Mouse (Mus musculus) gastrocnemius, postnatal 25 days (tissue): Measurements from ENCODE around the gene Lzic. TPM values are rescaled to one million over a fixed set of nuclear protein-coding genes. Genes with fewer than 3 reads are reported as not detected.

Experiments
- DNase-seq: peaks from one replicate; pipeline ENCODE4 v3.0.0; 2022
- microRNA-seq, 2 experiments: library from miRNA; unstranded; fragments of <30 nt; microRNA quantifications; one replicate each; pipeline ENCODE4 v1.2.0; 2021; ENCODE audit warnings: borderline replicate concordance in 2 of 2
- total RNA-seq, 2 experiments: library from RNA; stranded (reverse); gene quantifications; 1 replicate in 1 of 2; 2 replicates in 1 of 2; pipeline ENCODE4 v1.2.3; 2021

Gene Lzic
- total RNA-seq, 2 experiments from 2014 or later: 12.5 to 13.0 TPM

GRCm38 (mm10) chr4:149527621-149528354 is 42.8 kb downstream of the Lzic start:
- no peak for DNase-seq

- DNase-seq: no peak
Observed at GRCm38 (mm10) chr4:149529691-149530090, 44.7 kb downstream of the Lzic start.

- DNase-seq: no peak
Observed at GRCm38 (mm10) chr4:149539441-149539840, 54.4 kb downstream of the Lzic start.

- DNase-seq: no peak
Observed at GRCm38 (mm10) chr4:149541935-149542334, 56.9 kb downstream of the Lzic start.

GRCm38 (mm10) chr4:149542431-149542830 is 57.4 kb downstream of the Lzic start:
- DNase-seq: no peak

- DNase-seq: peak; percentile 50
Observed at GRCm38 (mm10) chr4:149542927-149543553, 58.0 kb downstream of the Lzic start.

GRCm38 (mm10) chr4:149544892-149545291 is 59.9 kb downstream of the Lzic start:
- peak; percentile 63 for DNase-seq

Small RNAs within 50 kb of the gene (microRNA-seq; reads per million reads assigned to microRNA genes)
- gene Mir5616: 0 reads per million in 2 experiments

Other genes with a start within 250 kb of the Lzic start
- 100 to 1,000 TPM; 304 to 308 TPM for gene Kif1b, start 177.5 kb upstream of the Lzic start, total RNA-seq
- 10 to 100 TPM; 32.2 to 36.3 TPM for gene Ube4b, start 58.5 kb upstream of the Lzic start, total RNA-seq
- 10 to 100 TPM; 17.5 to 23.0 TPM for gene Rbp7, start 30.3 kb upstream of the Lzic start, total RNA-seq
- gene Tmem274, start 7.9 kb upstream of the Lzic start, total RNA-seq: not detected
- 10 to 100 TPM; 22.8 to 23.4 TPM for gene Nmnat1, start within 50 bp of the Lzic start, total RNA-seq
- 10 to 100 TPM; 24.7 to 29.6 TPM for gene Ctnnbip1, start 33.0 kb downstream of the Lzic start, total RNA-seq
- gene Clstn1, start 101.2 kb downstream of the Lzic start, total RNA-seq: 10 to 100 TPM; 29.0 to 29.1 TPM
- 1 to 10 TPM; 8.1 to 9.8 TPM for gene Pik3cd, start 217.3 kb downstream of the Lzic start, total RNA-seq